Mouse (Mus musculus): Measurements from ENCODE around the gene Rnf31. TPM values are rescaled to one million over a fixed set of nuclear protein-coding genes. Genes with fewer than 3 reads are reported as not detected.

The Rnf31 gene
- polyA plus RNA-seq, 1 experiment = 11.2 TPM

DNA sequence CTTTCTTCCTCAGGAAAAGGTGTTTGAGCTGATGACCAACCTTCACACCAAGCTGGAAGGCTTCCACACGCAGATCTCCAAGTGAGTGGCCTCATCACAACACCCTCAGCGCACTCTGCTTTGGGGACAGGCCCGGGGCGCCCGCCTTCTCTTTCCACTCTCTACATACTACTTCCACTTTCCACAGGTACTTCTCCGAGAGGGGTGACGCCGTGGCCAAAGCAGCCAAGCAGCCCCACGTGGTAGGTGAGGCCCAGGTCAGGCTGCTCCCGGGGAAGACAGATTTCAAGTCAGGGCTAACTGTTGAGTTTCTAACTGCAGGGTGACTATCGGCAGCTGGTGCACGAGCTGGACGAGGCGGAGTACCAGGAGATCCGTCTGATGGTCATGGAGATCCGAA lies 10.8 kb upstream of the Rnf31 start:
- H3K4me2 ChIP-seq (ENCODE audit: low read depth) = no peak overlapping the region
- TF ChIP-seq MYOD1 (IDR thresholded peaks at IDR 0.05; ENCODE audit: control insufficient read depth in 1 of 3, insufficient read length in 2 of 3, low read depth in 2 of 3) (no peak), USF1 (IDR thresholded peaks at IDR 0.05; ENCODE audit: low read depth) (no peak), TCF12 (IDR thresholded peaks at IDR 0.05; ENCODE audit: insufficient read depth, poor library complexity, severe bottlenecking) (no peak), MAX (IDR thresholded peaks at IDR 0.05; ENCODE audit: low read depth) (no peak), TCF3 (IDR thresholded peaks at IDR 0.05; ENCODE audit: insufficient read length, low read depth) (no peak), MYOG (IDR thresholded peaks at IDR 0.05; ENCODE audit: control insufficient read depth in 1 of 3, insufficient read depth in 1 of 3, insufficient read length in 2 of 3, low read depth in 2 of 3) (no peak), SRF (IDR thresholded peaks at IDR 0.05; ENCODE audit: control insufficient read depth, insufficient read length, low read depth) (no peak), POLR2AphosphoS2 (IDR thresholded peaks at IDR 0.05; ENCODE audit: insufficient read length, low read depth) (no peak), POLR2A (IDR thresholded peaks at IDR 0.05; ENCODE audit: insufficient read length, low read depth) (no peak)
- no peaks in the 10 kb centered on the region for H3K36me3 ChIP-seq (ENCODE audit: control insufficient read depth, insufficient read depth)
- H3K4me3 ChIP-seq = no peak overlapping the region
- no peaks in the 10 kb centered on the region for H3K79me2 ChIP-seq (ENCODE audit: control insufficient read depth, insufficient read depth)
- H3K27me3 ChIP-seq (ENCODE audit: control insufficient read depth, insufficient read depth, insufficient read length) = no peaks in the 10 kb centered on the region
- H3ac ChIP-seq (ENCODE audit: control insufficient read depth, insufficient read length) = no peak overlapping the region

DNA sequence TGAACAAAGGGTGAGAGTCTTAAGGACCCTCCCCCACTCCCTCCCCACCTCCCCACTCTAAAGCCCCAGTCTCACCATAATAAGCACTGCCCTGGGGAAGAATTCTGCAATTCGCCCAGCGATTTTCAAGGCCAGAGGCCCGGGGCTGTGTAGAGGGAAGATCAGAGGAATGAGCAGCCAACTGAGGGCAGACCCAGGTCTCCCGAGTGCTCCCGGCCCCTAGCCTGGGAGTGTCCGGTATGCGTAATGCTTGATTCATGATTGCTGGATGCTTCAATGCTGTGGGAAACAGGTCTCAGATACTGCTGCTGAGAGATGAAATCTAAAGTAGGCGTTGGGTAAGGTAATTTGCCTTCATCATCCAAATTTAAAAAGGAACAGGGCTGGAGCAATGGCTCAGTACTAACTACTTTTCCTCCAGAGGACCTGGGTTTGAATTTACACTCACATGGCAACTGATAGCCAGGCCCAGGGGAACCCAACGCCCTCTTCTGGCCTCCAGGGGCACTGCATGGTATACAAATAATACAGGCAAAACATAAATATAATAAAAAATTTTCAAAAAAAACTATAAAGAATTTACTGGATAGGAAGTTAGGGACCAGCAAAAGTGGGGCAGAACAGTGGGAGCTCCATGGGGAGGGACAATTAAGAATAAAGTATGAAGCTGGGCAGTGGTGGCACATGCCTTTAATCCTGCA lies 9.4 kb upstream of the Rnf31 start:
- Histone ChIP-seq H3K4me3 (no peak overlapping the region), H3K27me3 (ENCODE audit: control insufficient read depth, insufficient read depth, insufficient read length) (no peaks in the 10 kb centered on the region), H3ac (ENCODE audit: control insufficient read depth, insufficient read length) (no peak overlapping the region), H3K4me2 (ENCODE audit: low read depth) (no peak overlapping the region), H3K36me3 (ENCODE audit: control insufficient read depth, insufficient read depth) (no peaks in the 10 kb centered on the region), H3K79me2 (ENCODE audit: control insufficient read depth, insufficient read depth) (no peaks in the 10 kb centered on the region)
- TF ChIP-seq CEBPB (IDR thresholded peaks at IDR 0.05; ENCODE audit: insufficient read depth, poor library complexity, severe bottlenecking) = no peak
- no peak for TF ChIP-seq USF1 (IDR thresholded peaks at IDR 0.05; ENCODE audit: low read depth)
- TF ChIP-seq TCF3 (IDR thresholded peaks at IDR 0.05; ENCODE audit: insufficient read length, low read depth) = no peak
- TF ChIP-seq POLR2AphosphoS2 (IDR thresholded peaks at IDR 0.05; ENCODE audit: insufficient read length, low read depth) = no peak
- TF ChIP-seq SRF (IDR thresholded peaks at IDR 0.05; ENCODE audit: control insufficient read depth, insufficient read length, low read depth) = no peak
- TF ChIP-seq E2F4 (IDR thresholded peaks at IDR 0.05; ENCODE audit: insufficient read depth) = no peak
- TF ChIP-seq REST (IDR thresholded peaks at IDR 0.05; ENCODE audit: insufficient read depth, insufficient read length) = no peak
- no peak for TF ChIP-seq MYOG (IDR thresholded peaks at IDR 0.05; ENCODE audit: control insufficient read depth in 1 of 3, insufficient read depth in 1 of 3, insufficient read length in 2 of 3, low read depth in 2 of 3)
- no peak for TF ChIP-seq MAX (IDR thresholded peaks at IDR 0.05; ENCODE audit: low read depth)
- no peak for TF ChIP-seq MYOD1 (IDR thresholded peaks at IDR 0.05; ENCODE audit: control insufficient read depth in 1 of 3, insufficient read length in 2 of 3, low read depth in 2 of 3)
- TF ChIP-seq POLR2A (IDR thresholded peaks at IDR 0.05; ENCODE audit: insufficient read length, low read depth) = no peak
- TF ChIP-seq TCF12 (IDR thresholded peaks at IDR 0.05; ENCODE audit: insufficient read depth, poor library complexity, severe bottlenecking) = no peak

DNA sequence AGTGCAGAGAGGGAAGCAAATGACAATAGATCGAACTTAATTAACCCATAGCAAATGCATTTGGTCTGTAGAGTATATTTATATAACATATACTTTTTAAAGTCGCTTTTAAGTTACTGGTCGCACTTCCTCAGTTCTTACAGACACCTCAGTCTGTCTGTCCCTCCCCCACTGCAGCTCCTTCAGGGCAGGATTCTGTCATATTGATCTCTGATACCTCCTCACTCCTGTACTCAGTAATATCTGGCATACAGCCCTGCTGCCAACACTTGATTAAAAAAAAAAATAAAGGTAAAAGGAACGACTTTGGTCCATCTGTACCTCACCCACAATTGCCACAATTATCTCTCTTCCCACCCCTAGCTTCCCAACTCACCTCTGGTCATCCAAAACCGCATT lies 7.2 kb upstream of the Rnf31 start:
- H3K4me2 ChIP-seq (ENCODE audit: low read depth) = peak overlapping the region; percentile 77
- peak overlapping the region; percentile 33 for H3K4me3 ChIP-seq
- TF ChIP-seq POLR2A (IDR thresholded peaks at IDR 0.05; ENCODE audit: insufficient read length, low read depth) = no peak
- no peaks in the 10 kb centered on the region for H3K36me3 ChIP-seq (ENCODE audit: control insufficient read depth, insufficient read depth)
- H3K79me2 ChIP-seq (ENCODE audit: control insufficient read depth, insufficient read depth) = no peaks in the 10 kb centered on the region
- H3ac ChIP-seq (ENCODE audit: control insufficient read depth, insufficient read length) = peak overlapping the region; percentile 67
- H3K27me3 ChIP-seq (ENCODE audit: control insufficient read depth, insufficient read depth, insufficient read length) = no peaks in the 10 kb centered on the region

DNA sequence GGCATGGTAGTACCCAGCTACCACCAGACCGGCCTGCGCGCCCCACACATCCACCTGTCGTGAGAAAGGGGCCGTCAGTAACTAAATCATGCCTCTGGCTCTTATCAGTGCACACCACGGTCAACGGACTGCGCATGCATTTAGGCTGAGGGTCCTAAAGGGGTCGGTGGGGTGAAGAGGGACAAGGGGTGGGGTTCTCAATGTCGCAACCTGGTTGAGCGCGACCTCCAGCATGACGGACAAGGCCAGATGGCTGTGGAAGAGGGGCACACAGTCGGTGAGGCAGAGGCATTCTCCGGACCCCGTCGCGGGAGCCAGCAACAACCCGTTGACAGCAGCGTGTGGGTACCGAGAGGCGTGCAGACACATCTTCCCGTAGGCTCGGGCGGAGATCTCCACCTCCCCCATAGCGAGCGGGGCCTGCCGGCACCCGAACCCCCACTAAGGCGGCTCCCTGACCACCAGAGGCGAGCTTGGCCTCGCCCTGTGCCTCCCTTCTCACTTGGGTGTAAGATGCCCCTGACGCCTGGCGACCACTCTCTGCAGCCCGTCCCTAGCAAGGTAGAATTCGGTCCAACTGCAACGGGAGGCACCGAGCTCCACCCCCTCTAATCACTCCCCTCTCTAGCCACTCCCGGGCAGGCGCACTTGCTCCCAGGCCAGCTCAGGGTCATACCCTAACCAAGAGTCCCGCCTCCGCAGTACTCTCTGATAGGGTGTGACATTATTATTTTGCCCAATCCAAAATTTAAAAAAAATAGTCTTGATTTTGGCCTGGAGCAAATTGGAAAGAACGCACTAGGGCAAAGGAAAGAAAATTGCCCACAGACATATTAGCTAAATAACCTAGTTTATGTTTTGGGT lies 6.6 kb upstream of the Rnf31 start, which contains the start of gene Emc9:
Gene Emc9 (minus strand): TSS at position 601 of the 864 bp plus-strand sequence.
- H3ac ChIP-seq (ENCODE audit: control insufficient read depth, insufficient read length) = peak within 1 kb of the TSS; percentile 67
- H3K4me2 ChIP-seq (ENCODE audit: low read depth) = peak within 1 kb of the TSS; percentile 77
- no peaks in the 10 kb centered on the region for H3K27me3 ChIP-seq (ENCODE audit: control insufficient read depth, insufficient read depth, insufficient read length)
- H3K36me3 ChIP-seq (ENCODE audit: control insufficient read depth, insufficient read depth) = no peaks in the 10 kb centered on the region
- H3K4me3 ChIP-seq = peak within 1 kb of the TSS; percentile 33
- no peaks in the 10 kb centered on the region for H3K79me2 ChIP-seq (ENCODE audit: control insufficient read depth, insufficient read depth)
- TF ChIP-seq MYOG (IDR thresholded peaks at IDR 0.05; ENCODE audit: control insufficient read depth in 1 of 3, insufficient read depth in 1 of 3, insufficient read length in 2 of 3, low read depth in 2 of 3) (no peak), POLR2AphosphoS2 (IDR thresholded peaks at IDR 0.05; ENCODE audit: insufficient read length, low read depth) (peak; percentile 60), MYOD1 (IDR thresholded peaks at IDR 0.05; ENCODE audit: control insufficient read depth in 1 of 3, insufficient read length in 2 of 3, low read depth in 2 of 3) (peak in 2 of 3 experiments; percentile 74 to 79), TCF12 (IDR thresholded peaks at IDR 0.05; ENCODE audit: insufficient read depth, poor library complexity, severe bottlenecking) (no peak), MAX (IDR thresholded peaks at IDR 0.05; ENCODE audit: low read depth) (no peak), POLR2A (IDR thresholded peaks at IDR 0.05; ENCODE audit: insufficient read length, low read depth) (peak; percentile 69)

DNA sequence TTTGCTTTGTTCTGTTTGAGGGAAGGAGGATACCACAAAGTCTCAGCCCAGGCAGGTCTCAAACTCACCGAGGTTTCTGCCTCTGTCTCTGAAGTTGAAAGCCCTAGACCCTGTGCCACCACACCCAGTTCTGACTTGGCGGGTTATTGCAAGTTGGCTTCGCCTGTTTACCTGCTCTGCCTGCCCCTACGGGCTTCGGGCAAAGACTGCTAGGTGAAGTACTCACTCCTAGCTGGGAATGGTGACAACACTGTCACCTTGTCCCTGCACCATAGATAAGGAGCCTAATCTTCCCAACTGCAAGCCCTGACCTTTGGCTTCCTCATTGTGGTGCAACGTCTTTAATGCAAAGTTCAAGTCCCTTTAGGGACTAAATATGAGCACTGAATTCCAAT lies 5.9 kb upstream of the Rnf31 start:
- Histone ChIP-seq H3K27me3 (ENCODE audit: control insufficient read depth, insufficient read depth, insufficient read length) (no peaks in the 10 kb centered on the region), H3K36me3 (ENCODE audit: control insufficient read depth, insufficient read depth) (no peaks in the 10 kb centered on the region), H3K4me3 (peak overlapping the region; percentile 33), H3K4me2 (ENCODE audit: low read depth) (peak overlapping the region; percentile 77), H3ac (ENCODE audit: control insufficient read depth, insufficient read length) (peak overlapping the region; percentile 67), H3K79me2 (ENCODE audit: control insufficient read depth, insufficient read depth) (no peaks in the 10 kb centered on the region)
- TF ChIP-seq REST (IDR thresholded peaks at IDR 0.05; ENCODE audit: insufficient read depth, insufficient read length) (no peak), E2F4 (IDR thresholded peaks at IDR 0.05; ENCODE audit: insufficient read depth) (no peak), POLR2AphosphoS2 (IDR thresholded peaks at IDR 0.05; ENCODE audit: insufficient read length, low read depth) (no peak), CEBPB (IDR thresholded peaks at IDR 0.05; ENCODE audit: insufficient read depth, poor library complexity, severe bottlenecking) (no peak), POLR2A (IDR thresholded peaks at IDR 0.05; ENCODE audit: insufficient read length, low read depth) (no peak), USF1 (IDR thresholded peaks at IDR 0.05; ENCODE audit: low read depth) (no peak), TCF12 (IDR thresholded peaks at IDR 0.05; ENCODE audit: insufficient read depth, poor library complexity, severe bottlenecking) (no peak), MYOG (IDR thresholded peaks at IDR 0.05; ENCODE audit: control insufficient read depth in 1 of 3, insufficient read depth in 1 of 3, insufficient read length in 2 of 3, low read depth in 2 of 3) (no peak), MAX (IDR thresholded peaks at IDR 0.05; ENCODE audit: low read depth) (no peak), MYOD1 (IDR thresholded peaks at IDR 0.05; ENCODE audit: control insufficient read depth in 1 of 3, insufficient read length in 2 of 3, low read depth in 2 of 3) (no peak), SRF (IDR thresholded peaks at IDR 0.05; ENCODE audit: control insufficient read depth, insufficient read length, low read depth) (no peak), TCF3 (IDR thresholded peaks at IDR 0.05; ENCODE audit: insufficient read length, low read depth) (no peak)

Measured in myocyte (in vitro differentiated cells).